Mouse (Mus musculus) frontal cortex, adult (tissue): ENCODE measurements around the gene Ifnab.

Experiments used
- ATAC-seq: cut with Nextera tagmentation; 2 replicates; pipeline ENCODE4 v1.9.2; 2017; ENCODE audit warnings: mild to moderate bottlenecking, moderate library complexity, mixed read lengths; ENCODE audit not compliant: low TSS enrichment

Gene Ifnab

GRCm38 (mm10) chr4:88676824-88677223 lies 14.3 kb downstream of the Ifnab start, which contains the start of gene Ifna16:
Ifna16 (minus strand) TSS chr4:88676924.
- ATAC-seq: no peak

- ATAC-seq: no peak
These were observed 35.7 kb downstream of the Ifnab start for GRCm38 (mm10) chr4:88655461-88655860.

DNA sequence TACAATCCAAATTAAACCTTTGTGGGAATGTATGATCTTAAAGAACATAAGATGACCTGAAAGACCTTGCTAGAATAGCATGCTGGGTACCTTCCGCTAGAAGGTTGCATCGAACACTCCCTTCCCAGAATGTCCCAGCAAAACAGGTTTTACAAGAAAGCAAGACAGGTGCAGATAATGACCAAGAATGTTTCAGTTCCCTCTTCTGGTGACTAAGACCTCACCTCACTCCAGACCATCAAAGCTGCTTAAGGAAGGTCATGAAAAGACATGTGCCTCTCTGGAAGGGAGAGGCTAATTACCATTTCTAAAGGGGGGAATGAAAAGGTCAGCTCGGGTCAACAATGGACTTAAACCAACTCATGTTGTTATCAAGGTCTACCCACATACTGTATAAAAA lies 37.5 kb downstream of the Ifnab start:
- ATAC-seq: no peak

DNA sequence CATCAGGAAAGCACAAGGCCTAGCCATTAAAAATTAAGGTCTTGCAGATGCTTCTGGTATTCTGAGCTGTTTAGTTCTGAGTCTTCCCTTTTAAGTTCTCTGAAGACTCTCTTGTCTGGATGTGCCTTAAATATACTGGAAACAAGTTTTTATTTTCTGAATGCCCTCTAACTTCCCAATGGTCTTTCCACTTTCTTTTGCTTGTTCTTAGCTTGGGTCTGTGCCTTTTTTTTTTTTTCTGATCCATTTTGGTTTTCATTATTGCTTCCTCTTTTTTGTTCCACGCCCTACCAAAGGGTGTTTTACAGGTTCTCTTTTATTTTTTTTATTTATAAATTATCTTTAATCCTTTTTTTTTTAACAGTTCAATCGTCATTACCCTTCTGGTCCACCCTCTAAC lies 46.8 kb downstream of the Ifnab start, which contains the start of gene Ifna13:
Gene Ifna13, minus strand, starts transcription at position 101 of the 400 bp plus-strand sequence.
- ATAC-seq: no peak

DNA sequence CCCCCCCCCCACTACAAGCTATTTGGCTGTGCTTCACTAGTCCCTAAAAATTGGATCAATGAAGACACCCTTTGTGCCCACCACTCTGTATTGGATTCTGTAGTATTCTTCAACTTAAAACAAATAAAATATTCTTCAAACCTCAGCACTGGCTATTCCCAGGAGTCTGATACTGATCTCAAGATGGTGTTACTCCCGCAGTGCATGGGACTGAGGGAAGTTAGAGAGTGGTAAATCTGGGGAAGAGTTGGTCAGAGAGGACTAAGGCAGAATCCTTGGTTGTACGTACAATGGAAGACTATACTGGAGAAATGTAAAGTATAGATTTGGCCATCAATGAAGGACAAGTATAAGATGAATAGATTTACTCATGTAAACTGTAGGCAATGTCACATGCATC lies 48.6 kb downstream of the Ifnab start:
- no peak for ATAC-seq

DNA sequence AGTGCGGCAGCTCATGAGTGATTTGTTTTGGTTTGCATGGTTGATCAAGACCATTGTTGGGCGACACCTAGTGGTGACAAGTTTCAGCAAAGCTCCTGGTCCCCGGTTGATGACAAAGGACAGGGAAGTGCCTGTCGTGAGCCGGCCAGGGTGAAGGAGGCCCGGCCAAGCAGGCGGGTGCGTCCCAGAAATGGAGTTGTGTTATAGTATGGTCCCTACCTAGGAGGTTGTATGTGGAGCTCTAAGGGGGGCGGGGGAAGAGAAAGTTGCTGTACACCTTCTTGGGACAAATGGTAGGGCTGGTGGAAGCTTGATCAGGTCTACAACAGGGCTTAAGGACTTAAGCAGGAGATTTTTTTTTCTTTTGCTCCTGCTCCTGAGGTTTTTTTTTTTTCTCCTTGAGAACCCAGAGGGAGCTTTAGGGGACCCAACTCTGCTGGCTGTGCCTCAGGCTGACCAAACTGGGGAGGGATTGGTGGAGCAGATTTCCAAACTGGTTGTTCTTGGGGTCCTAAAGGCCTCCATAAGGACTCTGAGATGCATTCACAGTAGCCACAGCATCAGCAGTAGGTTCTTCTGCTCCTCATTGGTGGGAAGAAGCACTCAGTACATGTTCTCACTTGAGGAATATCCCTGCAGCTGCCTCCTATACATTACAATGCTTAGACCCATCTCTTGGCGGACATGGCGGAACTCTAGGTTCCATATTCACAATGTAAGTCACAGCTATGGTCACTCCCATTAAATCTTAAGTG lies 49.9 kb downstream of the Ifnab start:
- ATAC-seq: peak; percentile 100

- ATAC-seq: no peak
These were observed 50.5 kb downstream of the Ifnab start for GRCm38 (mm10) chr4:88640704-88641076.
